Mouse (Mus musculus): Measurements from ENCODE around the gene Rbm47.
A peak's percentile ranks its signal among the peaks of the same experiment; 100 is the strongest.

The Rbm47 gene

DNA sequence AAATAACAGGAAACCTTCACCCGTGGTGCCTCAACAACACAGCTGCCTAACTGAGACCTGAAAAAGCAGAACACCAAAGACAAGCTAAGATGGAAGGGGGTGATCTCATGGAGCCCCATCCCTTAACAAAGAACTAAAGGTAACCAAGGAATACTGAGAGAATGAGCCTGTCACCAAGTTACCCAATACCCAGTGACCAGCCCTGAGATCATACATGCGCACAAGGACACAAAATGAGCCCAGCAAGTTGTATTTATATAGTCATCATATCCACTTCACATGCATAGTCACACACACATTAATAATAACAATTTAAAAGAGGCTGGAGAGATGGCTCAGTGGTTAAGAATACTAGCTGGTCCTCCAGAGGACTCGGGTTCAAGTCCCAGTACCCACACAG lies 44.0 kb downstream of the Rbm47 start:
- no peak for DNase-seq (ENCODE audit: low read depth, low spot score)

DNA sequence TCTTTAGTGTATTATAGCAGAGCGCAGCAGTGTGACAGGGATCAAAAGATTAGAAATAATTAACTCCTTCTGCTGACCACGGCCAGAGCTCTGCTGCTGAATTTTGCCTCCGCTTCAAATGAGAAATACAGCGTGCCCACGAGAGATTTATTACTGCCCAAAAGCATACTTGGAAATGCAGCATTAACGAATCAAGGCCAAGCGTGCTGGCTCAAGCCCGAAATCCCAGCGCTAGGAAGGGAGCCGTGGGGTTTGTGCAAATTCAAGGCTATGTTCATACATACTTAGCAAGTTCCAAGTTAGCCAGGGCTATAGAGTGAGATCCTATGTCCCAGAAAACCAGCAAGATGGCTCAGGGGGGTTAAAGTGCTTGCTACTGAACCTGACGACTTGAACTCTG lies 47.5 kb downstream of the Rbm47 start:
- DNase-seq (ENCODE audit: low read depth, low spot score), result no peak

DNA sequence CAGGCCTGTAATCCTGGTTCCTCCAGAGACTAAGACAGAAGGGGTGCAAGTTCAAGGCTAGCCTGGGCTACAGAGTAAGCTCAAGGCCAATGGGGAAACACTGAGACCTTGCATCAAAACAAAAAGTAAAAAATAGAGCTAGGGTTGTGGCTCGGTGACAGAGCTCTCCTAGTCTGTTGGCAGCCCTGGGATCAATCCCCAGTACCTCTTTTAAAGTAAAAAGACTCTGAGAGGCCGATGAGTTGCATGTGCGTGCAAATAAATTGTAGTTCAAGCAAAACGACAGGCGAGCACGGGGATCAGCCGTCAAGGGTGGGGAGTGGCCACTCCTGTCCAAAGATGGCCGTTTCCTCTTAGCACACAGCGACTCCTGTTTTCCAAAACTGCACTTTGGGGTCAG lies 48.0 kb downstream of the Rbm47 start:
- no peak for DNase-seq (ENCODE audit: low read depth, low spot score)

DNA sequence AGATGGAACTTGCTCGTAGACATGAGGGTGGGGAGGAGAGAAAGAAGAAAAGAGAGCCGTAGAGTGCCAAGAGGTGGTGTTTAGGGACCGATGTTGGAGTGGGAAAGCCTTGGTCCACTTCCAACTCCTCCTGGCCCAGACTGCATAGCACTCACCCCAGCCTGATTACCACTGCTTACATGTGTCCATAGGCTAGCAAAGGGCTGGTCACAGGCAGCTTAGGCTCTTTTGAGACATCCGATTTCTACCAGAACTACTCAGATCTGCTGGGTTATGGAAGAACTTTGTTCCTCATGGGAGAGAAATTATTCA lies 48.9 kb downstream of the Rbm47 start:
- no peak for DNase-seq (ENCODE audit: low read depth, low spot score)

DNA sequence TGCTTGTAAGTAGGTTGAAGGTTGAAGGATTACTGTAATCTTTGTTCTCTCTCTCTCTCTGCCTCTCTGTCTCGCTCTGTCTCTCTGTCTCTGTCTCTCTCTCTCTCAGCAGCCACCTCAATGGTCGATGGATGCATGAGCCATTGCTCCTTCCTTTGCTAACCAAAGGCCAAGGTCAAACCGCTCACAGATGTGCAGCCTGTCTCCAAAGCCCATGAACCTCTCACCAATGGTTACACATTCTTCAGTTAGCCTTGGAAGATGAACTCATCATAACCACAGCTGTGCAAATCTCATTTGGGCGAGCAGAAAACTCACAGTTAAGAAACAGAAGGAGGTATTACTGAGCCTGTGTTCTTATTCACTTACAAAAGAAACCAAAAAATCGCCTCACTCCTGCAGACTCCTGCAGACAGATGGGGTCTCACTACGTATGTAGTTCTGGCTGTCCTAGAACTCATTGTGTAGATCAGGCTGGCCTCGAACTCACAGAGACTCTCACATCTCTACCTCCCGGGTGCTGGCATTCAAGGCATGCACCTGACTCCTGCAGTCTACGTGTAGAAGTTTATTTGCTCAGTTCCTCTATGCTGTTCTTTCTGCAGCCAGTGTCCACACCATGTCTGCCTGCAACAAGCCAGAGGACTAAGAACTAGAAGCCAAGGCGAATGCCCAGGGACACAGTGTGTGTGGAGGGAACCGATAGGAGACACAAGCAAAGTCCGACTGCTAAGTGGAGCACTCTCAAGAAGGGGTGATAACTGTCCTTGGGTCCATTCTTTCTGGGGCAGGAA lies 49.4 kb downstream of the Rbm47 start:
- no peak for DNase-seq (ENCODE audit: low read depth, low spot score)

DNA sequence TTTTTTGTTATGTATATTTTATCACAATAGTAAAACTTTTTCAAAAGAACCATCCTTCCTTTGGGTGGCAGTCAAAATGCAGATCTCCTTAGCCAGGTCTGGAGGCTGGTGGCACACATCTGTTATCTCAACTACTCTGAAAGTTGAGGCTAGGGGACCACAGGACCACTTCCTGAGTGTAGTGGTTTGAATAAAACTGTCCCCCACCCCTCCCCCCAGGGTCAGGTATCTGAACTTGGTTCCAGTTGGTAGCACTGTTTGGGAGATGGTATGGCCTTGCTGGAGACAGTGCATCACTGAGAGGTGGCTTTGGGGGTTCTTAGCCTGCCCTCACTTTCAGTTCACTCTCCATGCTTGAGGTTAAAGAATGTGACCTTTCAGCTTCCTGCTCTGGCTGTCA lies 51.7 kb downstream of the Rbm47 start:
- DNase-seq (ENCODE audit: low read depth, low spot score), result no peak

DNA sequence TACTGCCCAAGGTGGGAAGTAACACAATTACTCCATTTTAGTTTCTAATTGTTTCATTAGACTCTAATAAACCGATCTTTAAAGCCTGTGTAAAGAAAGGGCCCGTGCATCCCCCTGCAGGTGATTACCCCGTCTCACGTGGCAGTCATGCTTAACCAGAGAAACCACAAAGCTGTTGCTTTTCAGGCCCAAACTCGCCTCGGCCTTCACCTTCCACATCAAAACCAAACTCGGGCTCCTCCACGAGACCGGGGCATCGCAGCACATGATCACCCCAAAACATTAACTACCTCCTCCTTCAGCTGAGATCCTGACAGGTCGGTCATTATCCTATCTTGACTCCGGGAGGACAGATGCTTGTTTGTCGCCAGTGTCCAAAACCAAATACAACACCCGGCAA lies 58.2 kb downstream of the Rbm47 start:
- no peak for DNase-seq (ENCODE audit: low read depth, low spot score)

DNA sequence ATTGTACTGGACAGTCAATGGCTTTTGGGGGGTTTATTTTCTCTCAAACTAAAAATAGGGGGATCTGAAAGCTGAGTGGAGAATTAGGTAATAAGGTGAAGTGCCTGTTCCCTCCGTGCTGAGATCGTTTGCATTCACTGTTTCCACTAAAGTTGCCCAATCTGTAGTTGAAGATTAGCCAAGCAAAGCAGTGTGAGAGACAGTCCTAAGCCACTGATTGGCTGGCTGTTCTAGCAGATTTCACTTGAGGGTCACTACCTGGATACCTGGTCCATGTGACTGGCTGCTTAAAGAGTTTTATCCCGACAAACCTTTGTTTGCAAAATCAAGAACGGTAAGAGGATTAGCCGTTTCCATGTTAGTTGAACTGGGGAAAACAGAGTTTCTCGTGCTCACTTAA lies 58.7 kb downstream of the Rbm47 start:
- no peak for DNase-seq (ENCODE audit: low read depth, low spot score)

DNA sequence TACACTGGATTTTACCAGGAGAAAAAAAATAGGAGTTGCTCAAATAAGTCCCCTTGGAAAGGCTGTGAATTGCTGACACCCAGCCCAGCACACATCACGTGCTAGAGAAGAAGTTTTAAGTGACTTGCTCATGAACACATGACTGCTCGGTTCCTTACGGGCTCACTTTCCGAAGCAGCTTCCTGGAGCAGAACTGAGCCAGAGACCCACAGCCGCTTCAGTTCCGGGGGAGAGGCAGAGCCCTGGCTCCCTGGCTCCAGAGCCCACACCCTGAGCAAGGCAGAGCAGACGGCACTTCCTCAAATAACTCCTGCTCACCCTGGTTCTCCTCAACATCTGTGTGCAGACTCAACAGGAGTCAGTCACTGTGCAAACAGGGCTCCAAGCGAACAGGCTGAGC lies 60.9 kb downstream of the Rbm47 start:
- DNase-seq (ENCODE audit: low read depth, low spot score), result peak; percentile 70

DNA sequence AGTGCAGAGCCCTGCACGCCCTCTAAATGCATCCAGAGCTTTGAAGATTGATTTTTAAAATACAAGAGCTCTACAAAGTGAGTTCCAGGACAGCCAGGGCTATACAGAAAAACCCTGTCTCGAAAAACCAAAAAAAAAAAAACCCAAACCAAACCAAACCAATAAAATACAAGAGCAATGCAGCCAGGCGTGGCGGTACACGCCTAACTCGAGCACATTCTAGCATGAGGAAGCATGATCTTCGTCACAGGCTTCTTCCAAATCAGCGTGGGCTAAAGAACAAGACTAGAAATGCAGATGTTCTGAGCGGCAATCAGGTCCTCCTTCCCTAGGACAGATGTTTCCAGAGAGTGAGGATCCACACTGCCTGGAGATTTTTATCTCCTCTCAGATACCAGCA lies 66.5 kb downstream of the Rbm47 start:
- no peak for DNase-seq (ENCODE audit: low read depth, low spot score)

DNA sequence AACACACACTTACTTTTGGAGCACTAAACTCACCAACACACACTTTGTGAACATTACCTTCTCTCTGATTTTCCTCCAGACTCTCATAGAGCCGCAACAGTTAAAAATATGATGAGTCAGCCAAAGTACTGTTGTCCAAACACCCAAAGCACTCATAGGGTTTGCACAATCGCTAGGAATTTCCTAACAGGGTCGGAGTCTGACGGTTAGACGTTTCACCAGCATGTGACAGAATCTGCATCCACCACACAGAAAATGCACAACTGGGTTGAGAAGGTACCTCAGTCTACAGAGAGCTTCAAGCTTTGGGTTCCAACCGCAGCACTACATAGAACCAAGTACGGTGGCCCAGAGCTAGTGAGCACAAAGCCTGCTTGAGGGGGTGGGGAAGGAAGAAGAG lies 67.0 kb downstream of the Rbm47 start:
- DNase-seq (ENCODE audit: low read depth, low spot score), result peak; percentile 33

DNA sequence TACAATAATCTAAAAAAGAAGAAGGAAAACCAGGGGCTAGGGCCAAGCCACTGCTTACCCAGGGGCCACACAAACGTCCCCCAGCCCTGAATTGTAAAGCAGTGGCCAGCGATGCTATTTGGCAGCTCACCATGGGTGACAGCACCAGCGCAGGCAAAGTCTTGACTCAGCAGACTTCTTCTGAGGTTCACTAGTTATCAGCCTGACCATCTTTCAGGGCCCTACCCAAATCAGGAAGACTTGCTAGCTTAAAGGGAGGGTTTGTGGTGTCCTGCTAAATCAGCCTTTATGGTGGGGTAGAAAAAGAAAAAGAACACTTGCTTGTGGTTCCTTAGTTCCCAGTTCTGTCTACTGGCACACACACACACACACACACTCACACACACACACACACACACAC lies 67.6 kb downstream of the Rbm47 start:
- DNase-seq (ENCODE audit: low read depth, low spot score), result no peak

DNA sequence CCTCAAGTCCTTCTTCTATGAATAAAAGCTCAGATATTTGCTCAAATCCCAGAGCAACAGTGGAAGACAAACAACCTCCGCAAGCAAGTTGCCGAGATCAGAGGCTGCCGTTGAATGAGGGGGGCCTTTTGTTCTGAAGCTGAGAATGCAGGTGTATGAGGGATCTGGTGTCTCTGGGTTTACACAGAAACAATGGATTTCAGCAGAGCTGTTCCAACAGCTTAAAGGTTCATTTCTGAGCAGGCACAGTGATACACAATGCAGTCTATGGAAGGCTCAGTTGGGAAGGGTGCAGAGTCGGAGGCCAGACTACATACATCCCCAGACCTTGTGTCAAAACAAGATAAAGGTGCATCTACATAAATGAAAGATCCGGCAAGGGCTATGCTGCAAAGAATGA lies 69.5 kb downstream of the Rbm47 start:
- DNase-seq (ENCODE audit: low read depth, low spot score), result no peak

DNA sequence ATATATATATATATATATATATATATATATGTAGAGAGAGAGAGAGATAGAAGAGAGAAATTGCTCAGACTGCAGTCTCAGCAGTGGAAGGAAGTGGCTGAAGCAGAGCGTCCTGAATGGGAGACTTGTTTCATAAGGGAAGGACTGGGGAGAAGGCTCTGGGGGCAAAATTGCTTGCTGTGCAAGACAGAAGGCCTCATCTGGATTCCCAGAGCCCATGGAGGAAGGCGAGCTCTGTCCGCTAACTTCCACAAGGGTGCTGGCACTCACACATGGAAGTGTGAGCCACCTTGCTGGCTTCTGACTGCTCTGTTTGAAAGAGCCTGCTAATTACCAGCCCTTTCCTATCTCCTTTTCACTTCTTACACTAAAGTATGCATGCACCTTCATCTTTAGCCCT lies 70.1 kb downstream of the Rbm47 start:
- DNase-seq (ENCODE audit: low read depth, low spot score), result no peak

DNA sequence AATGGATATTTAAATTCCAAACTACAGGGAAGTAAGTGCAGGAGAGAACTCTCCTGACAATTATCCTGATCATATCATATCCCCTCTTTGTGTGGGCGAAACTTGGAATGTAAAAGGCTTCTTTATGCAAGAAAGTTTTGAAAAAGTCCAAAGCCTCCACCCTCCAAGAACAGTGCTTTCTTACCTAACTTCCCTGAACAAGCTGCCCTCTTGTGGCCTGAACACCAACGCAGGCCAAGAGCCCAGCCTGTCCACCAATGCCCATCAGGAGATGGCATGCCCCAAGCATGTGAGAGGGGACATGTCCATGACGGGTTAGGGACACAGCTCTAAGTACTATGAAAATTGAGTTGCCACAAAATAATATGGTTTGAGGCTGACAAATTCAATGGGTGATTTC lies 71.3 kb downstream of the Rbm47 start:
- DNase-seq (ENCODE audit: low read depth, low spot score), result no peak

DNA sequence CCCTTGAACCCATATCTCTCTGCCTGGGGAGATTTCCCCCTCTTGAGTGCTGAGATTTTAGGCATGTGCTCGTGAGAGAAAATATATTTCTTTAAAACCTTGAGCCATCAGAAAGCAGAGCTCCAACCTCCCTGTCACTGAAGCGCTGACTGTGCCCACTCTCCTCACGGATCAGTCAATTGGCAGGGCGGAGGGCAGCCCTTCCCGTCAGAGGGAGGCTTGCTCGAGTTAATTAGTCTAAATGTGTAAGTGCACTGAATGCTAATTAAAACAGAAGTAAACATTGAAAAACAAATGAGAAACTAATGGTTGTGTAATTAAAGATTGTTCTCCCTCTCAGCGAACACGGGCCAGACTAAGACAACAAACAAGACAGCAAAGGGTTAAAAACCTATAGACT lies 72.6 kb downstream of the Rbm47 start:
- no peak for DNase-seq (ENCODE audit: low read depth, low spot score)

DNA sequence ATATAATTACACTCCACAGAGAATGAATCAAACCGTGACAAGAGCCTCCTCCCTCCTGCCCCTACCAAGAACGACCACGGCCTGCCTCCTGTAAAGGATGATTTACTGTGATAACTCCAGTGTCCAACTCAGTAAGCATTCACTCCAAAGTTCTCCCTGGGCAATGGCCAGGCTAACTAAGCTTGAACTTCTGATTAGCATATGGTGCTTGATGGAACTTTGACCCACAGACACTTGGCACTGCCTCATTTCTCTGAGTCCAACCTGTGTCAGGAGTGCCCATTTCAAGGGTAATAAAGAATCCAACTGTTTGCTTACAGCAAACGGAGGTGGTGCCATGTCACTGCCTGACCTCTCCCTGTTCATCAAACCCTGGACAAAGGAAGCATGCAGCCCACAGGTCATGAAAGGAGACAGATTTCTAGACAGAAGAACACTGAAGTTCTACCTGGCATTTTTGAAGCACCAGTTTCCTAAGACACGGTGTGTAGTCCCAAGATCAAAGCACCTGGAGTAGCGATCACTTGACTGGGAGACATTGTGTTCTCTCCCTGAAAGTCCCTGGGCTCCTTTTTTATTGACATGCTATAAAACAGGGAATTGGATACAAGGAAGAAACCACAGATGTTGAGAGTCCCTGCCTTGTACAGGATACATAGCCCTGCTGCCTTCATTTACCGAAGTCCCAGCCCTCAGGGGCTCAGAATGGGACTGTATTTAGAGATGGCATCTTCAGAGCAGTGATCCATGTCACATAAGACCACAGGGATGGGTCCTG lies 74.6 kb downstream of the Rbm47 start:
- DNase-seq (ENCODE audit: low read depth, low spot score), result no peak

DNA sequence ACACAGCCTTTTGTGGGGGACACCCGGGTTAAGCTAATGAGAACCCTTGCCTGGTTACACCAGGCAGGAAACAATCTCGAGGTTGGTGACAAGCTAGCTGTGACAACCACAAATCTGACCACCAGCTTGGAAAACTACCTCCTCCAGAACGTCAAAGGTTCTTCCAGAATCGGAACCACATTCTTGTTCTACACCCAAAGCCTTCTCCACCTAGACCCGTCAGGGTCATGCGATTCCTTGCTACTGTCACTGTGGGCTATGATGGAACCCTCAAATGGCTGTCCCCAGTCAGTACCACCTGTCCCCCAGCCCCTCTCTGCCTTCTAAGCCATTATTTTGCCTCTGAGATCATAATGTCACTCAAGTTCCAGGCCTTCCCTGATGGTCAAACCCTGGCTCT lies 76.8 kb downstream of the Rbm47 start:
- DNase-seq (ENCODE audit: low read depth, low spot score), result no peak

DNA sequence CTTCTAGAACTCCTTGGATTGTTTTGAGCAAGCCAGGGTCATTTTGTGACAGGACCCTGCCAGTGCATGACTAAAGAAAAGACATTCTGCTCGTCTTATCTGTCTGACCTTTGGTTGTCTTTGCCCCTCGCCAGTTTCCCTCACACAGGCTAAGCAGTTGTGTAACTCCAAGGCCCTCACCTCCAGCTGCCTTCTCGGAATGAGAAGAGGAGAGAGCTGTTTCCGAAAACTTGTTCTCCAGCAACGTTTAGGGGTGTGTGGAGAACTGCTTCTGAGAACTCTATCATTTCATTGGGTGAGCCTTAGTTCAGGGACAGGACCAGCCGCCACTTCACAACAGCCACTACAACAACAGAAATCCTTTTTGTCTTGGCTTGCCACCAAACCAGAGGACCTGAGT lies 77.8 kb downstream of the Rbm47 start:
- DNase-seq (ENCODE audit: low read depth, low spot score), result no peak

DNA sequence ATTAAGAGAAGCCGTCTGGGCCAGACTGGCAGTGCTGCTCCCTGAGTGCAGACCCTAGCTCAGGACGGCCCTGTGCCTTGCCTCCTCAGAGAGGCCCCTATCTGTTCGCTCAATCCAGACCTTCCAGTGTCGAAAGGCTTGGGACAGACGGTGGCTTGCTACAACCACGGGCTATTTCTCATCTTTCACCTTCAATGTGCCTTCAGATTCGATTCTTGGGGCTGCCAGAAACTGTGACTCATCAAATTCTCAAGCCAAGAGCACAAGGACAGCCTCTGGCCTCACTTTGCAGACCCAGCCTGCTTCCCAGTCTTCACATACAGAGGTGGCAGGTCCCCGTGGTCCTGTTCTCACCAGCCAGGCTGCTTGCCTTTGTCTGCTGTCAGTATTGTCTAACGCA lies 82.9 kb downstream of the Rbm47 start:
- peak; percentile 43 for DNase-seq (ENCODE audit: low read depth, low spot score)

DNA sequence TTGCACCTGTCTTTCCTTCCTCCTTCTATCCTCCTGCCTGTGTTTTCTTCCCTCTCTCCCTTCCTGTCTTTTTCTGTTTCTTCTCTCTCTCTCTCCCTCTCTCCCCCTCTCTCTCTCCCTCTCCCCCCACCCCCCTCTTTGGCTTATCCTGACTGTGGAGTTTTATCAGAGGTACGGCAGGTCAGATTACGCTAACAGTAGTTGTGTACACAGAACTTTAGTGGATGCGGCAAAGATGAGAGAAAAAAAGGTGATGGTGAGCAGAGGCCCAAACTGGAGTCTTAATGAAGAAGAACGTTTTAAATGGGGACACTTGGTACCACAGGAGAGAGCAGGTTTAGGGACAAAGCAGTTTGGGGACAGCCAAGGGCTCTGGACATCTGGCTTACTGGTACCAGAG lies 83.3 kb downstream of the Rbm47 start:
- DNase-seq (ENCODE audit: low read depth, low spot score), result no peak

DNA sequence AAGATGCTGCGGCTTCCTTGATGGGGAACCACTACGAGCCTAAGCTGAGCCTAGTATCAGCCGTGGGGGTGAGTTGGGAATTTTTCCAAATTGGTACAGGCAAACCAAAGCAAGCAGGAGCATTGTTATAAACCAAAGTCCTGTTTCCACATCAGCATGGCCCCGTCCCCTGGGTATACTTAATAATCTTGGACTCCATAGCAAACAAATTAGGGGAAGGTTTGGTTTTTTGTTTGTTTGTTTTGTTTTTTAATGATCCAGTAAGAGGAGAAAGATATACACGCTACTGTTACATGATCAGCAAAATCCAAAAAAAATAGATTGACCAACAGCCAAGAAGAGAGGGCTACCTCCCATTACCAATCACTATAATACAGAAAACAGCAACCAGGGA lies 84.0 kb downstream of the Rbm47 start:
- DNase-seq (ENCODE audit: low read depth, low spot score), result no peak

DNA sequence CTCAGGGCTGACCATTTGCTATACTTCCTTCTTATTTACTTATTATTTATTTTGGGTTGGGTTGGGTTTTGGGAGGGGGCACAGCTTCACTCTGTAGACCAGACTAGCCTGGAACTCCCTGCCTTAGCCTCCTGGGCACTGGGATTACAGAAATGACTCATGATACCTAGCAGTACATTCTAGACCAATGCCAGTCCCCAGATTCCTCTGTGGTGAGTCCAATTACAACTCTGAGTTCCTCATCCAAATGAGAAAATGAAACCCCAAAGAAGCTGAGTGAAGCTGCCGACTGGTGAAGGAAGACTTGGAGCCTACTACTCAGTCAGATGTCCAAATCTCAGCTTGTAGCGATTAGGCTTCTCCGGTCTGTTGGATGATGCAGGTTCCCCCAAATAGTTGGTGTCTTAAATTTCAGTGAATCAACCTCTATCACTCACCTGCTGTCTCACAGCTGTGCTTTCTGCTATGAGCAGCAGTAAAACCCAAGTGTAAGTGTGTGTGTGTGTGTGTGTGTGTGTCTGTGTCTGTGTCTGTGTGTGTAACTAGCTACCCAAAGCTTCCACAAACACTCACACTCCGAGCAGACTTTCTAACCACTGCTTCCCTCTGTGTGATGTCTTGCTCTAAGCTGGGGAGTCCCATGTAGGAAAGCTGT lies 84.5 kb downstream of the Rbm47 start:
- peak; percentile 48 for DNase-seq (ENCODE audit: low read depth, low spot score)

Measured in skeletal muscle tissue, adult 2 months (tissue).